Mouse (Mus musculus) left cerebral cortex, postnatal 10 days (tissue): ENCODE measurements around the gene Ntrk3. TPM values are rescaled to one million over a fixed set of nuclear protein-coding genes. Genes with fewer than 3 reads are reported as not detected.
A peak's percentile ranks its signal among the peaks of the same experiment; 100 is the strongest.

Experiments used
- DNase-seq, 2 experiments: peaks; one replicate each; pipeline ENCODE4 v3.0.0; 2021 to 2022; ENCODE audit warnings: low spot score in 2 of 2, mixed read lengths in 1 of 2; ENCODE audit errors: extremely low spot score in 1 of 2
- intact Hi-C: fragments of 180-260 bp; cut with DNase I; formaldehyde crosslinking; loops from one replicate; pipeline ENCODE4 v1.15.1; 2025
- total RNA-seq, 2 experiments: library from RNA; stranded (reverse); gene quantifications; 2 replicates each; pipeline ENCODE4 v1.2.3; 2021

The Ntrk3 gene
- total RNA-seq, 2 experiments from 2014 or later: 125 to 130 TPM

GRCm38 (mm10) chr7:78498356-78498755, 239.5 kb downstream of the Ntrk3 start:
- intact Hi-C loops: no loop called here
- peak in 1 of 2 experiments; percentile 44 for DNase-seq

- intact Hi-C loops: no loop called here
- no peak for DNase-seq
These were observed 240.0 kb downstream of the Ntrk3 start for GRCm38 (mm10) chr7:78497819-78498218.

GRCm38 (mm10) chr7:78493591-78493990, 244.2 kb downstream of the Ntrk3 start:
- intact Hi-C loops: no loop called here
- DNase-seq: no peak

DNA sequence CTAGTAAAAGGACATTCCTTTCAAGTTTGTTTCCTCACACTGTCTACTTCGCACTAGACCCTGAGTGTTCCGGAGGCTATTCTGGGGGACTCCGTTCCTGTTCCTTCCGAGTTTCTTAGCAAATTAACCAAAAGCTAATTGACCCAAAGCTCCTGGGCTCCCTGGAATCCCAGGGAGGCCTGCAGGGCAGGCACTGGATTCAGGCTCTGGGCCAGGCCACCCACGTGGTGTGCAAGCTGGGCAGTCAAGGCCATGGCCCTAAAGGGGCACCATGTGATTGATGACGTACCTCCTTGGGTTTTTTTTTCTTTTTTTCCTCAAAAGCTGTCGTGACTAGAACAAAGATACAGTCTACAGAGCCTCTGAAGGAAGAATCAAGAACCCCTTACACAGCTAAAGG, 246.6 kb downstream of the Ntrk3 start:
- intact Hi-C loops: no loop called here
- DNase-seq: peak in 1 of 2 experiments; percentile 33

- intact Hi-C loops: no loop called here
- no peak for DNase-seq
These were observed 253.5 kb downstream of the Ntrk3 start for GRCm38 (mm10) chr7:78484290-78484689.

DNA sequence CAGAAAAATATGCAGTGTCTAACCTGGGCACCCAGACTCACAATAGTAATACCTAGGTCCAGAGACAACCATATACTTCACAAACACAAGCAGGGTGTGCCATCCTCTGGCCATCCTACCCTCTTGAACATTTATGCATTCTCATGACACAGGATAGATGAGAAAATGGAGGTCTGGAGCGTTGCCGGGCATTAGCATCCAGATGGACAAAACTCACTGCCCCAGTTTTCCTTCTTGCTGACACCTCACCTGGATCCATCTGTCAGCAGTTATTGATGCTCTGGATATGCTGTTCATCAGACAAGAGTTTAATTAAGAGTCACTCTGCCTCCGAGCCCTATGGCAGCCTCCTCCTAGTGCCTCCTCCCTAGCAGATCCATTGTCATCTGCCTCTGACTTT, 254.1 kb downstream of the Ntrk3 start:
- intact Hi-C loops: no loop called here
- no peak for DNase-seq

DNA sequence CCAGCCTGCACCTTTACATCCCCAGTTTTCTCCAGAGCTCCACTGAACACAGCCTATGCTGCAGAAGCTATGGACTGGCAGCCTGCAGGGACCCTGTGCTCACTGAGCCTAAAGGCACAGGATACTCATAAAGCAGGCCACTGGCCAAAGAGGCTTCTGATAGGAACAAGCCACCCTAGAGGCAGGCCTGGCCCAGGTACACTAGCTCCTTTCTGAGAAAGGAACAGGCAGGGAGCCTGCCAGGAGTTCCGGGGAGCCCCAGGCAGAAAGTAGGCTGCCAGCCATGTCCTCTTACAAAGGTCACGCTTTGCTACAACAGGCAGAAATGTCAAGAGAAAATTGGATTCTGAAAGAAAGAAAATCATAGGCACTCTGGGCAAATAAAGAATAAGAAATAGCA, 254.8 kb downstream of the Ntrk3 start:
- no peak for DNase-seq
- intact Hi-C loops: no loop called here

GRCm38 (mm10) chr7:78478881-78479280, 258.9 kb downstream of the Ntrk3 start:
- DNase-seq: no peak
- intact Hi-C loops: no loop called here

DNA sequence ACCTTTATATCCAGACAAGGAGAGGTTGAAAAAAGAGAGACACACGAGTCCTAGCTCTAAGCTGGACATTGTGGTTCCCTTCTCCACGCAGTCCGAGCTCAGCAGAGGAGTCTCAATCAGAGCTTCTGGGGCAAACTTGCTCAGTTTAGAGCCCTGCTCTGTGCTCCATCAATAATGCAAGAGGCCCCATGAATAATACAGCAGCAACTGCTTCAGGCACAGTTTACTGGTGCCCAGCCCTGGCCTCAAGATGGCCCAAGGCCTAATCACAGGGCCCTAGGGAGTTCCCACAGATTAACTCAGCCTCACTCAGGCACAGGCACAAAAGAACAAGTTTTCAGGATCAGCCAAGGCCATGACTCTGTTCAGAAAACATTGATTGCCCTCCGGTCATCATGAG, 266.1 kb downstream of the Ntrk3 start:
- DNase-seq: no peak

GRCm38 (mm10) chr7:78471270-78471669, 266.5 kb downstream of the Ntrk3 start:
- intact Hi-C loops: no loop called here
- no peak for DNase-seq

More for the DNA sequence above, 266.1 kb downstream of the Ntrk3 start:
- intact Hi-C loops: no loop called here

DNA sequence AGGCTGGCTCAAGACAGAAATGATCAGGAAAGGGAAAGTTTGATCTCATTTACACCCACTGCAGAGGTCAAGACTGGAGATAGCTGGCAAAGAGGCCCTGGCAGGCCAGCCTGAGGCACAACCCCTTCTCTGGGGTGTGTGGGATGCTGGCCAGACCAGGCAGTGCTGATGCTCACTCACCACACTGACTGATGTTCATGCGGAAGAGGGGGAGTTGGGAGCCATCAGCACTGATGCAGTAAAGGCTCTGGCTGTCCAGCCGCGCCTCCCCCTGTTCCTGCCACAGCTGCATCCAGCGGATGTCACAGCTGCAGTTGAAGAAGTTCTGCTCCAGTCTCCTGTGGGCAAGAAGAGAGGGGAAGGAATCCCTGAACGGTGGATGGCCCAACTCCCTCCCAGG, 275.2 kb downstream of the Ntrk3 start:
- no peak for DNase-seq
- intact Hi-C loops: no loop called here

DNA sequence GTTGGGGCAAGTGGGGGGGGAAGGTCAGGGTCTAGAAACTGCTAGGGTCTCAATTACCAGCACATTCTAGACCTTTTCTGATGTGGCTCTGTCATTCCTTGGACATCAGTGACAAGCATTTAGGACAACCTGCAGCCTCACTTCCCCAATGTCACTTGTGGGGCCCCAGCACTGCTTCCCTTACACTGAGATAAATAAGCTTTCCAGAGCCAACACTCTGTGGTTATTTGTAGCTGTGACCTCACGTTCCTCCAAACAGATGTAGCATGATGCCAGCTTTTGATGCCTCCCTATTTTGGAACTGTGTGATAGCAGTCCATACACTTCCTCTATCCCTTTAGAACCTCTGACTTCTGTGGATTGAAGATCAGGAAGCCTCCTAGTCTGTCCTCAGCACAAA, 278.8 kb downstream of the Ntrk3 start:
- intact Hi-C loops: no loop called here
- DNase-seq: no peak

GRCm38 (mm10) chr7:78451666-78452065, 286.1 kb downstream of the Ntrk3 start:
- intact Hi-C loops: no loop called here
- no peak for DNase-seq

DNA sequence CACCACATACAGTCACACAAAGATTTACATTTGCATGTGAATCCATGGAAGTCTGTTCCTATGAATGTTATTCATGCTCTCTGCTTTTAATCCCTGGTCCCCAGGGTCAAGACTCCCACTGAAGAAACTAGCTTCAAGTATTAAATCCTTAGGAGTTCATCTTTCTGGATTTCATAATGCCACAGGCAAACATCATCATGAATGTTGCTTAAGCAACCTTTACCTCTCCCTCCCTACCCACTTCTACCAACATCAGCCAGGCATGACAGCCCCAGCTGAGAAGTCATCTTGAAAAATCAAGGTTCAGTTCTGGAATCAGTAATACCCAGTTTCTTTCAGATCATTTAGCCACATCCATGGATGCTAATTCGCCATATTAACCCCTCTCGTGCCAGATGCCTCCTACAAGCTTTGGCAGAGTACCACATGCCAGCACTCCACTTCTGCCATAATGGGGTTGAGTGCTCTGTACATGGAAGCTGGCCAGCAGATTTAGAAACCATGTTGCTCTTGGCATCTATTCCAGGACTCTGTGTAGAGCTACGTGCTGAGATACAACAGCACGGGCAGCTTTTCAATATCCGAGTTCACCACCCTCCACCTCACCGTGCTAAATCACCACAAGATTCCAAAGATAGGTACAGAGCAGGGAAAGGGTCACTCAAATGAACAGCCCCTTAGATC, 287.8 kb downstream of the Ntrk3 start:
- DNase-seq: no peak
- intact Hi-C loops: no loop called here

DNA sequence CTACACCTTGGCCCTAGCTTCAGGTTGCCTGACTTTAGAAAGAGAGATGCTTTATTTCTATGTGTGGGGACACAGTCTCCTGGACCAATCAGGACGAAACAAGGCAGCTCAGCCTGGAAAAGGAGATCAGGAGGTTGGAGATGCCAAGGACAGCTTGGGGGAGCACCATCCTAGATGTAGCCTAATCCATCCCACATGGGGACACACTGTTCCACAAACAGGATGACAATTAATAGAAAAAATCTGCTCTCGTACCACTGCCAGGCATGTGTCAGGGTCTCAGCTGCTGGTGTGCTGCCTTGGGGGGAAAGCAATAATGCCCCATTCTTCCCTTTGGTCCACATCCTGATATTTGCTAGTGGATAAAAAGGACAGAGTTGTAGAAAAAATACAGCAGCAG, 289.0 kb downstream of the Ntrk3 start:
- intact Hi-C loops: no loop called here
- no peak for DNase-seq

- intact Hi-C loops: no loop called here
- DNase-seq: no peak
These were observed 294.3 kb downstream of the Ntrk3 start for GRCm38 (mm10) chr7:78443373-78444036.

DNA sequence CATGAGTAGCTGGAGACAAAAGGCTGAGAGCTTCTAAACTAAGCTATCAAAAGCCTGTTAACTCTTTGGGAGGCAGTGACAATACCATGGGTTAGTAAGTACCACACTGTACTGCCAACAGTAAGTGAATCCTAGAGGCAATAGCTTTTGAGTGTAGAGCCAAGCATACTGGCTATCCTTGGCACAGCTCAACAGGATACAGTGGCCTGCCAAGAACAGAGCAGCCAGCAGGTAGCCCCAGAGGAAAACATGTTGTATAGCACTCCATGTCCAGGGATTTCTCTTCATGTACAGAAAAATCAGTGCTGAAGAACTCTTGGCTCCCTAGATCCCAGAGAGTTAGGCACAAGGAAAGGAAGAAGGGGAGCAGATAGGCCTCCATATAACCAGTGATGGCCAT, 296.1 kb downstream of the Ntrk3 start:
- intact Hi-C loops: no loop called here
- DNase-seq: no peak

GRCm38 (mm10) chr7:78440896-78441295, 296.9 kb downstream of the Ntrk3 start:
- intact Hi-C loops: no loop called here
- DNase-seq: no peak

DNA sequence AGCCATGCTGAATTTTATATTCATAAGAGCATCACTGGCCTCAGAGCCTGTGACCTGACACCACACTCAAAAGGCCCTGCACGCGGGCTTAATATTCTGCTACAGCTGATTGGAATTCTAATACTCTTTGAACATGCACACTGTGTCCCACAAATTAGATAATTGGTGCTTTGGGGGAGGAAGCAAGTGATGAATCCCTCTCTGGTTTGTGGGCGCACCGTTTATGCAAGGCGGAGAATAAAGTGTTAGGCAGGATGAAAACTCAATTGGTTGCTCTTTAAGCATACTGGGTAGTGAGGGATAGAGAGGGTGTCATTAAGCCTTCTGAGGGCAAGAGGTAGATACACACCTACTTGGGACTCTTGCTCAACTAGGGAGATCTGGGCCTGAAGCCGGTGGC, 297.3 kb downstream of the Ntrk3 start:
- intact Hi-C loops: no loop called here
- no peak for DNase-seq

DNA sequence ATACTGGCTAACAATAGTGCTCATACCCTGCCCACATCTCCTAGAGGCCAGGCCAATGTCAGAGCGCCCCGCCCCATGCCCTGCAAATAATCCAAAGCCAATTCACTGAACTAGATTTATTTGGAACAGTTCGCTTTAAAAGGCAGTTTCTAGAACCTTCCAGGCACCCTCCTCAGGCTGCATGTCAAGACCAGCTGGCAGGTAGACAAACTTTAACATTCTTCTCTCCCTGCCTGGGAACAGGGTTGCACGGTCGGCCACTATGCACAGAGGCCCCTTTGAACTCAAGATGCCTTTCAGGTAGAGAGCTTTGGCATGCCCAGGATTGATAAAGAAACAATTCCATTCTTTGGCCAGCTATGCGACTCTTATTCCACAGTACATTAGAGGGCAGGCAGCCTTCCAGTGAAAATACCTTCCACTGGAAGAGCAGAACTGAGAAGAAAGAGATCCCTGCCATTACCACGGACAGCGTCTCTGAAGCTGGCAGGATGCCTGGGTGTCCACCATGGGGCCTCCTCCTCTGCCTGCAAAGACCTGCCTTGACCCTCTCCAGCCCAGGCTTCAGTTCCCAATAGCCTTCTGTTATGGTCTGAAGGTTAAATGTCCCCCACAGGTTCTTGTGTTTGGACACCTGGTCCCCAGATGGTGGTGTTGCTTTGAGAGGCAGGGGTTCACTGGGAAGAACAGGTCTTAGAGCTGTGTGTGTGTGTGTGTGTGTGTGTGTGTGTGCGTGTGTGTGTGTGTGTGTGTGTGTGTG, 298.3 kb downstream of the Ntrk3 start:
- intact Hi-C loops: no loop called here
- peak in 1 of 2 experiments; percentile 84 for DNase-seq
